Mouse (Mus musculus) urinary bladder, adult 2 months (tissue): ENCODE measurements around the gene Syndig1. TPM values are rescaled to one million over a fixed set of nuclear protein-coding genes. Genes with fewer than 3 reads are reported as not detected.

Experiments used
- DNase-seq: peaks from one replicate; pipeline ENCODE4 v3.0.0; 2022; ENCODE audit warnings: low spot score
- polyA plus RNA-seq: library from polyadenylated mRNA; depleted of rRNA; stranded (reverse); fragments of >200 nt; gene quantifications from 2 replicates; pipeline ENCODE4 v1.2.3, GENCODE M21; 2012

Gene Syndig1
- polyA plus RNA-seq, 1 experiment, result 35.4 TPM

GRCm38 (mm10) chr2:149873346-149873745 lies 44.3 kb downstream of the Syndig1 start:
- no peak for DNase-seq

DNA sequence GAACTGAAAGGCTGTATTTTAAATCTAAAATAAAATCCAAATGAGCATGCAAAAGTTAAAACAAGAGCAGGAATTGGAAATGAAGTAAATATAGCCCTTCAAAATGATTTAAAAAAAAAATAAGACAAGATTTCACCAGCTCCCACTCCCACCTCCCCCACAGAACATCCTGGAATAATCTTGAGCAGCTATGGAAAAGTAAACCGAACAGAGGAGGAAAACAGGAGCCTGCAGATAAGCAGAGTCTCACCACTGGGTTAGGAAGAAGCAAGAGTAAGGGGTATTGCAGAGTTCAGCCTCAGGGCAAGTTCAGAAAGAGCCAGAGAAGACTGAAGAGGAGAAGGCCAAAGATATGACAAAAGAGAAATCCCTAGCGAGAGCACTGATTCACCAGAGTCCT lies 48.9 kb downstream of the Syndig1 start:
- no peak for DNase-seq

- no peak for DNase-seq
Measured at GRCm38 (mm10) chr2:149887634-149888033, 58.6 kb downstream of the Syndig1 start.

DNA sequence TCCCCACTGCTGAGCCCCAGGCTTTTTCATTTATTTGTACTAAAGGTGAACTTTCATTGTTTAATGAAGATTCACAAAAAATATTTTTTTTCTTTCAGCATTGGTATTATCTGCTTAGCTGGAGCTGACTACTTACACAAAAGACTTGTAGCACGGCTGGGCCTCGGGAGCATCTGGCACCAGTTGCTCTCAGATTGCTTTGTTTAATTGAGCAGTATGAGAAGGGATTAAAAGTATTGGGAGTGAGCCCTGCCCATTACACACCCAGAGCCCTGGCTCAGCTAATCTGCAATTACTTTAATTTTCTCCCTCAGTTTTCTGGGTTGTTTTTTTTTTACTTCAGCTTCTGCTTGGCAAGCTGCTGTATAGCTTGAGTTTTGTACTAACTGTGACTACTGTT lies 62.6 kb downstream of the Syndig1 start:
- no peak for DNase-seq

DNA sequence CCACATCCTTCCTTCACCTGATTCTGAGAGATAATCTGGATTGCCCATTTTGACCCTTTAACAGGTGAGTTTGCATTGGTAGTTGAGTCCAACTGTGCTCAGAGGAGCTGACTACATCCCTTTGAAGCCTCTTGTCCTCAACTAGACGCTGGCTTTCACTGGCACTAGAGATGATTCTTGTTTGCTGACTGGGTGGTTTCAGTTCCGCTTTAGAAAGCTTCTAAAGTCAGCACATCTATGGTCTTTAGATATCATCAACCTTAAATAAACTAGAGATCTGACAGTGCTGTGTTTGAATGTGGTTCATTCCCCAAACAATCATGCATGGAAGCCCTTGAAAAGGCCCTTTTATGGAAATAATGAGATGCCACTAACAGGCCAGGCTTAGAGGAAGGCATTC lies 67.3 kb downstream of the Syndig1 start:
- no peak for DNase-seq

GRCm38 (mm10) chr2:149899615-149900014 lies 70.6 kb downstream of the Syndig1 start:
- no peak for DNase-seq

DNA sequence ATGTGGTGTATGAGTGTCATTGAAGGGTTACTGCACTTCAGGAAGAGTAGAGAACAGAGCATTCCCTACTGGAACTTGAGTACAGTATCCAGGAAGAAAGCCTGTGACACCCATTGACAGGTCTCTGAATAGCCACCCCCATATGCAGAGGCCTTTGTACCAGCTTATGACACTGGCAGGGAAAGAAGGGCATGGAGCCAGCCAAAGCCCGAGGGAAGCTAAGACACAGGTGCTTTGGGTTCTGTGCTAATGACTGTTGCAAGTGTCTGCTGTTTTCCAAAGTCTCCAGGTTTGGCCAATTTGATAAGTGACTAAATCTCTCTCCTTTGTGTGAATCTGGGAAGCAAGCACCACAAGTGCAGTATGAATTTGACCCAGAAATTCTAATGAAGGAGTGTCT lies 71.6 kb downstream of the Syndig1 start:
- no peak for DNase-seq

- no peak for DNase-seq
Measured at GRCm38 (mm10) chr2:149904405-149904804, 75.4 kb downstream of the Syndig1 start.

- DNase-seq, result no peak
Measured at GRCm38 (mm10) chr2:149906694-149907093, 77.7 kb downstream of the Syndig1 start.

- DNase-seq, result no peak
Measured at GRCm38 (mm10) chr2:149917162-149917561, 88.2 kb downstream of the Syndig1 start.

- DNase-seq, result no peak
Measured at GRCm38 (mm10) chr2:149923561-149923960, 94.5 kb downstream of the Syndig1 start.

- no peak for DNase-seq
Measured at GRCm38 (mm10) chr2:149925911-149926310, 96.9 kb downstream of the Syndig1 start.

DNA sequence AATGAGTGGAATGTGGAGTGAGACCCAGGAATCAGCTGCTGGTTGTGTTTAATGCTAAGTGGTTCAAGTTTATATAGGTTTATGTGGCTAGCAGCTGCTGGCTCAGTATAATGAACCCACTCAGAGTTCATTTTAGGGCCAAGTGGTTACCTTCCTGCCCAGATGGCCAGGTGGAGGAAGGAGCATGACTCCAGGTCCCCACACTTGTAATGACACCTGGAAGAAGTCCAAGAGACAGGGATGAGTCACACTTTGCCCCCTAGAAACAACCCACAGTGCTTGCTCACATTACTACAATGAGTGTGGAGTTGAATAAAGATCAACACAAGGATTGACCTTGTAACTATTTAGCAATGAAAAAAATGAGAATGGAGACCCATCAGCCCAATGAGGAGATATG lies 98.0 kb downstream of the Syndig1 start:
- no peak for DNase-seq

DNA sequence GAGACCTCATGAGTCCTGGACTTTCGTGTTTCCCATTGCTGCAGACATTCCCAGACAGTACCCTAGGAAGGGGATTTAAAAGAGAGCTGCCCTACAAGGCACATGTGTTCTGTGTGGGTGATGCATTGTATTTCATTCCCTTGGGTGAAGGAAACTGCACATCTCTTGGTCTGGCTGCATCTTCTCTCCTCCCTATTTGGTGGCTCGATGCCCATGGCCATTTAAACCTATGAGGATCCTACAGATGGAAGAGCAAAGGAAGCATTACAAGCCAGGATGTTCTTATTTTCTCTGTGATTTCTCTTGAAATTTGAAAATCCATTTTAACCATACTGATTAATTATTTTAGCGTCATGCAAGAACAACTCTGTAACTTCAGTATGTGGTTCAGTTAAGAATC lies 98.5 kb downstream of the Syndig1 start:
- DNase-seq, result no peak

DNA sequence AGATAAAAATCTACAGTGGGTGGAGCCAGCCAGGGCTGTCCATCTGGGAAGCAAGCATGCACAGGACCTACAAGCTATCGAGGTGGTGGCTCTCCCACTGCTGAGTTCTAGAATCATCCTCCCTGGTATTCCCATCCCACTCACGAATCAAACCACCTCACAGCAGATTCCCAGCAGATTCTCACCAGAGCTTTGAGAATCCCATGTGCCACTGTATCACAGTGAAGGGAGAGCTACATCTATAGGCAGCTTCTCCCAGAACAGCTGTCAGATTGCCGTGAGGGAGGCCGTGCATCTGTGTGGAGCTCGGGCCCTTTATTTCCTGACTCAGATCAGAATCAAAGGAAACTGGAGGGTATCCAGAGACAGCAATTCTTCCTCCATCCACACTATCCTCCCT lies 101.0 kb downstream of the Syndig1 start:
- DNase-seq, result no peak

GRCm38 (mm10) chr2:149931111-149931510 lies 102.1 kb downstream of the Syndig1 start:
- DNase-seq, result no peak

GRCm38 (mm10) chr2:149932095-149932494 lies 103.1 kb downstream of the Syndig1 start:
- no peak for DNase-seq

DNA sequence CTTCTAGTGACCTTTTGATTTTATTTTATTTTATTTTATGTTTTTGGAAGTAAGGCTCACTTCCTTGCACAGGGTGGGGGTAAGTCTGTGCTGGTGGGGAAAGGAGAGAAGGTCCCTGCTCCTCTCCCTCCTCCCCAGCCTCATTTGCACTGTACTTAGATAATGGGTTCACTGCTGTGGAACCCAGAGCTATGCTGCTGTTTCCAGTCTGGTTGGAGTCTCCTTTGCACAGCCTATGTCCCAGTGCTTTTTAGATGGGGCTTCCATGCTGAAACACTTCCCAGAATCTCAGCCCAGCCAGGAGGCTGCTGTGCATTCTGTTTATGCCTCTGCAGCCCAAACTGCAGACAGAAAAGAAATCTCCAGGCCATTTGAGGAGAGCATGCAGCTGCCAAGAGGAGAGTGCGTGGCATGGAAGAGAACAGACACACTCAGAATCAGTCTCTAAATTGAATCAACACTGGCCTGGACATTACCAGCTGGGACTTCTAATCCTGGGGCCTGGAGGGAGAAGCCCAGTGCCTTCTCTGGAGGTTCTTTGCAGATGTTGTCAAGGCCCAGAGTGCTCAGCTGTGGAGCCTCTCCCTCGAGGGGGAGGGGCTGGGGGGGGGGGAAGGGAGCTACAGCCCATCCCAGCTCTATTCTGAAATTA lies 104.4 kb downstream of the Syndig1 start:
- DNase-seq, result no peak

- no peak for DNase-seq
Measured at GRCm38 (mm10) chr2:149934139-149934538, 105.1 kb downstream of the Syndig1 start.

DNA sequence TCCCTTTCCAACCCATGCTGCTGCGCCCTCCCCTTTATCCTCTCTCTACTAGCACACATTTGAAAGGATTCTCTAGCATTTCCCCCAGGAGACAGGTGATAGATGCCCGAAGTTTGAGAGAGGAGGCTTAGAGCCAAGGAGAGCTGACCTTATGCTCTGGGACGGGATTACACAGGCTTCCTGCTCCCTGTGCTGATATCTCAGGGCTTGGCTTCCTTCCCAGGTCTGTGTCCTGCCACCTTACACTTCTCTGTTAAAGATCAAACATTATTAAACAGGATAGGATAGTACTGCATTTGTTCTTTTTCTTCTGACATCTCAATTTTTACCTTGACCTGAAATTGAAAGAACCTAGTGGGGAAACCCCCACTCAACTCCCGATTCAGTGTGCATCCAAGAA lies 109.8 kb downstream of the Syndig1 start:
- no peak for DNase-seq

- no peak for DNase-seq
Measured at GRCm38 (mm10) chr2:149939586-149939985, 110.6 kb downstream of the Syndig1 start.

DNA sequence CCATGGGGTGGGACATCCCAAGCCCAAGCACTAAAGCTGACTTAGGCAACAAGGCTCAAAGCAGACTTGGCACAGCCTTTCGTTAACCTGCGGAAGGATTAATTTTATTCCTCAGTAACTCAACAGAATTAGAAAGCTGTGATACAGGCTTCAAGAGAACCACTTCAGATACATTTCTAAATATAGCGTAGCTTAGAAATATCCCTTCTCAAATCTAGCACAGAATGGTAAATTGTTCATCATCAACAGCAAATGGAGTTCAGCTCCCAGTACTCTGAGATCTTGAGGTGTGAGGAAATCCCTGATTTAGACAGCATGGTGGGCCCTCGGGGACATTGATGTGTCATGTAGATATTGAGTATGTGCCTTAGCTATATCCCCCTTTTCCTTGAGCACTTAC lies 121.6 kb downstream of the Syndig1 start:
- DNase-seq, result no peak

- DNase-seq, result no peak
Measured at GRCm38 (mm10) chr2:149971014-149971413, 142.0 kb downstream of the Syndig1 start.

DNA sequence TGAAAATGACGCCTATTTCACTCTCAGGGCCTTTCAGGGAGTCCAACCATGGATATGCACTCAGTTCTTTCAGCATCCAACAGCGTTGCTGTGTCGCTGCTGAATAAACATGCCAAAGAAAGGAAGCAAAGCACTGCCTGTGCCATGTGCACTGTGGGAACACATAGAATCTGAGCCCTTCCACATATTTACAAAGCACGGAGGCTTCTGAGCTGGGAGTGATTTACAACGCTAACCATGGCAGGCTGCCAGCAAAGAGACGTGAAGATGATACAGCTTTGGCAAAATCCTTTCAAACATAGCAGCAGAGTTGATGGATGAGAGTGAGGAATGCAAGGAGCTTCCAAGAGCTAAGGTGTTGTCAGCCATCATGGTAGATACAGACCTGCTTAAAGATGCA lies 144.6 kb downstream of the Syndig1 start:
- DNase-seq, result no peak
